In the genomic region with DNA sequence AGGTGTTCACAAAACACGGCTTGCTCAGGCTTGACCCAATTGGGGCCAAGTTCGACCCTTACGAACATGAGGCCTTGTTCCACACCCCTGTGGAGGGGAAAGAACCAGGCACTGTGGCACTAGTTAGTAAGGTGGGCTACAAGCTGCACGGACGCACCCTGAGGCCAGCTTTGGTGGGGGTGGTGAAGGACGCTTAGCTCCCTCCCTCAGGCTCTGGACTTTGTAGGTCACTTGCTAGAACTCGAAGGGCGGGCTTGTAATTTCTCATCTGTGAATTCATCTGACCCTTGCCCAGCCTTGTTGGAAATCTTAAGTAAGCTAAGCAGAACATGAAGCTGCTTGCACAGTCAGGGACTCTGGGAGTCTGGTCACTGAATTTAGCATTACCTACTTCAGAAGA, we compare ENCODE assay signal across 27 mouse cellular contexts. TPM values are rescaled to one million over a fixed set of nuclear protein-coding genes. Genes with fewer than 3 reads are reported as not detected.
DNase-seq lines count a peak whose midpoint lies in the region; ATAC-seq and TF ChIP-seq lines count a peak whose summit lies in the region.
"Had no signal": no experiment of that assay in that cellular context is flagged by ENCODE, and none has a peak within 500 bp of the region (broad histone marks: within the 10 kb centered on the region; RNA-seq: fewer than 3 reads in every experiment).

No protein-coding gene starts in this region.

- DNase-seq in kidney, adult 2 months: peak; percentile 88
- DNase-seq in kidney, postnatal 14 days: peak; percentile 67
- no peak for DNase-seq in midbrain, embryonic 10.5 days (ENCODE audit: low spot score)
- no peak for DNase-seq in spleen, postnatal 4 days (ENCODE audit: low spot score in 2 of 2)
- DNase-seq in thymus, postnatal 14 days: no peak
- DNase-seq: adrenal gland, adult 2 months; adrenal gland, postnatal 14 days; cerebellum, adult 11 months; cerebellum, adult 2 months; cerebellum, adult 9-11 months; cerebellum, postnatal 25 days; gastrocnemius, postnatal 25 days; heart, adult 18-20 months; heart, postnatal 10 days; heart, postnatal 36 days had no signal

- no peaks in the 10 kb centered on the region for H3K27me3 ChIP-seq in kidney, adult 2 months (replicated peaks; ENCODE audit: control insufficient read depth, insufficient read depth, low read length)
- H3K27me3 ChIP-seq in kidney, embryonic 15.5 days: no peaks in the 10 kb centered on the region
- no peaks in the 10 kb centered on the region for H3K27me3 ChIP-seq in kidney, embryonic 16.5 days (ENCODE audit: insufficient read depth, low read length)
- H3K27me3 ChIP-seq in myocyte (ENCODE audit: control insufficient read depth, insufficient read depth, insufficient read length): no peaks in the 10 kb centered on the region
- no peaks in the 10 kb centered on the region for H3K27me3 ChIP-seq in midbrain, embryonic 10.5 days (ENCODE audit: low read depth, poor library complexity, severe bottlenecking)
- H3K27me3 ChIP-seq: embryonic facial prominence, embryonic 12.5 days; embryonic facial prominence, embryonic 15.5 days; forebrain, embryonic 12.5 days; forebrain, embryonic 15.5 days; heart, embryonic 12.5 days; heart, embryonic 15.5 days had no signal

- no peaks in the 10 kb centered on the region for H3K9me3 ChIP-seq in kidney, embryonic 15.5 days (replicated peaks)
- no peaks in the 10 kb centered on the region for H3K9me3 ChIP-seq in kidney, embryonic 16.5 days (ENCODE audit: low read length)
- no peaks in the 10 kb centered on the region for H3K9me3 ChIP-seq in midbrain, embryonic 10.5 days (replicated peaks)
- H3K9me3 ChIP-seq: embryonic facial prominence, embryonic 12.5 days; embryonic facial prominence, embryonic 15.5 days; forebrain, embryonic 12.5 days; forebrain, embryonic 15.5 days; heart, embryonic 12.5 days; heart, embryonic 15.5 days; hindbrain, embryonic 10.5 days had no signal

- H3K27ac ChIP-seq in kidney, adult 2 months (ENCODE audit: insufficient read depth, low read depth, low read length): peak overlapping the region; percentile 76
- no peak overlapping the region for H3K27ac ChIP-seq in kidney, embryonic 15.5 days
- no peak overlapping the region for H3K27ac ChIP-seq in kidney, embryonic 16.5 days (ENCODE audit: low read length)
- no peak overlapping the region for H3K27ac ChIP-seq in midbrain, embryonic 10.5 days (replicated peaks)
- H3K27ac ChIP-seq: embryonic facial prominence, embryonic 12.5 days; embryonic facial prominence, embryonic 15.5 days; forebrain, embryonic 12.5 days; forebrain, embryonic 15.5 days; heart, embryonic 15.5 days; hindbrain, embryonic 10.5 days had no signal

- no peak overlapping the region for H3K4me3 ChIP-seq in kidney, adult 2 months (ENCODE audit: insufficient read depth, low read depth, low read length)
- no peak overlapping the region for H3K4me3 ChIP-seq in kidney, embryonic 15.5 days (replicated peaks)
- H3K4me3 ChIP-seq in kidney, embryonic 16.5 days (ENCODE audit: low read length): no peak overlapping the region
- H3K4me3 ChIP-seq in myocyte: no peak overlapping the region
- no peak overlapping the region for H3K4me3 ChIP-seq in midbrain, embryonic 10.5 days
- H3K4me3 ChIP-seq: embryonic facial prominence, embryonic 12.5 days; embryonic facial prominence, embryonic 15.5 days; erythroblast, embryonic 14.5 days; forebrain, embryonic 12.5 days; forebrain, embryonic 15.5 days; heart, embryonic 12.5 days; heart, embryonic 15.5 days; hindbrain, embryonic 10.5 days had no signal

- H3K4me1 ChIP-seq in kidney, adult 2 months (ENCODE audit: control insufficient read depth, insufficient read depth, low read length): peaks cover 40% of the 10 kb centered on the region
- peaks cover 8% of the 10 kb centered on the region for H3K4me1 ChIP-seq in kidney, embryonic 15.5 days
- peaks cover 3% of the 10 kb centered on the region for H3K4me1 ChIP-seq in kidney, embryonic 16.5 days (ENCODE audit: insufficient read depth, low read length)
- H3K4me1 ChIP-seq in midbrain, embryonic 10.5 days: peaks cover 8% of the 10 kb centered on the region

- no peak overlapping the region for H3K9ac ChIP-seq in kidney, embryonic 15.5 days
- H3K9ac ChIP-seq in kidney, embryonic 16.5 days (replicated peaks; ENCODE audit: low read length): no peak overlapping the region
- H3K9ac ChIP-seq: embryonic facial prominence, embryonic 12.5 days; embryonic facial prominence, embryonic 15.5 days; forebrain, embryonic 12.5 days; forebrain, embryonic 15.5 days; heart, embryonic 12.5 days; heart, embryonic 15.5 days had no signal

- H3K79me2 ChIP-seq in myocyte (ENCODE audit: control insufficient read depth, insufficient read depth): peaks cover 29% of the 10 kb centered on the region

- peaks cover 12% of the 10 kb centered on the region; the same call in 1 of the 2 replicates for H3K36me3 ChIP-seq in kidney, adult 2 months (ENCODE audit: control insufficient read depth, insufficient read depth, low read length)
- H3K36me3 ChIP-seq in kidney, embryonic 15.5 days: peaks cover 80% of the 10 kb centered on the region
- peaks cover 50% of the 10 kb centered on the region for H3K36me3 ChIP-seq in kidney, embryonic 16.5 days (ENCODE audit: insufficient read depth, low read length)
- peaks cover 44% of the 10 kb centered on the region for H3K36me3 ChIP-seq in myocyte (ENCODE audit: control insufficient read depth, insufficient read depth)
- peaks cover 86% of the 10 kb centered on the region for H3K36me3 ChIP-seq in midbrain, embryonic 10.5 days

- no peak for ATAC-seq in kidney, embryonic 15.5 days (replicated peaks; ENCODE audit: low FRiP score)
- ATAC-seq in kidney, embryonic 16.5 days (ENCODE audit: low FRiP score, low TSS enrichment): peak; percentile 54; the same call in 1 of the 2 replicates
- ATAC-seq: CD4-positive, CD25-positive, alpha-beta regulatory T cell, adult 4 months; forebrain, embryonic 15.5 days had no signal

- TF ChIP-seq CTCF in kidney, adult 2 months (conservative IDR thresholded peaks at IDR 0.05; ENCODE audit: insufficient read depth, insufficient read length, low read depth, low read length): no peak

- TF ChIP-seq POLR2A in kidney, adult 2 months (IDR thresholded peaks at IDR 0.05; ENCODE audit: low read depth, low read length): no peak
- no peak for TF ChIP-seq POLR2A in myocyte (IDR thresholded peaks at IDR 0.05; ENCODE audit: insufficient read length, low read depth)

- no peak overlapping the region for H3ac ChIP-seq in myocyte (ENCODE audit: control insufficient read depth, insufficient read length)

- no peak overlapping the region for H3K4me2 ChIP-seq in kidney, embryonic 15.5 days
- H3K4me2 ChIP-seq in kidney, embryonic 16.5 days (replicated peaks; ENCODE audit: low read depth, low read length): no peak overlapping the region
- H3K4me2 ChIP-seq in myocyte (ENCODE audit: low read depth): no peak overlapping the region
- H3K4me2 ChIP-seq: embryonic facial prominence, embryonic 12.5 days; embryonic facial prominence, embryonic 15.5 days; forebrain, embryonic 12.5 days; forebrain, embryonic 15.5 days; heart, embryonic 12.5 days; heart, embryonic 15.5 days had no signal

- 64% methylated on average over 8 of the region's 8 CpGs for WGBS in kidney, adult 2 months
- 92% methylated on average over 8 of the region's 8 CpGs for WGBS in kidney, embryonic 15.5 days
- 93% methylated on average over 8 of the region's 8 CpGs for WGBS in kidney, embryonic 16.5 days
- 92% methylated on average over 8 of the region's 8 CpGs for WGBS in midbrain, embryonic 10.5 days

TF ChIP-seq in myocyte, 11 proteins besides CTCF, POLR2A, EP300 and RAD21:
- TF ChIP-seq CEBPB (IDR thresholded peaks at IDR 0.05; ENCODE audit: insufficient read depth, poor library complexity, severe bottlenecking) (no peak), POLR2AphosphoS2 (IDR thresholded peaks at IDR 0.05; ENCODE audit: insufficient read length, low read depth) (peak; percentile 33)

RNA-seq across cellular contexts. Expression of gene Grpel1, which starts 6.4 kb away (rescaled TPM):
- 30.5 and 38.4 TPM in 2 replicates for polyA plus RNA-seq in kidney, adult 2 months (2012; rRNA removed)
- 56.0 and 56.1 TPM in 2 replicates for polyA plus RNA-seq in kidney, embryonic 15.5 days (2015; fragmentation: Nextera tagmentation; extraction: Ambion mirVana)
- 62.9 and 66.4 TPM in 2 replicates for polyA plus RNA-seq in kidney, embryonic 16.5 days (2015; fragmentation: Nextera tagmentation; extraction: Ambion mirVana)
- polyA plus RNA-seq in myocyte (2012; fragmentation: generic; extraction: Trizol): 46.3 TPM
- polyA plus RNA-seq in midbrain, embryonic 10.5 days (2016; fragmentation: Nextera tagmentation; extraction: Ambion mirVana): 57.4 and 63.7 TPM in 2 replicates

RNA-seq across cellular contexts. Expression of gene Tada2b, which starts 12.9 kb away (rescaled TPM):
- 17.0 and 18.7 TPM in 2 replicates for polyA plus RNA-seq in kidney, adult 2 months (2012; rRNA removed)
- 1.8 and 2.1 TPM in 2 replicates for polyA plus RNA-seq in kidney, embryonic 15.5 days (2015; fragmentation: Nextera tagmentation; extraction: Ambion mirVana)
- 2.0 and 2.2 TPM in 2 replicates for polyA plus RNA-seq in kidney, embryonic 16.5 days (2015; fragmentation: Nextera tagmentation; extraction: Ambion mirVana)
- polyA plus RNA-seq in myocyte (2012; fragmentation: generic; extraction: Trizol): 7.2 TPM
- 2.0 and 2.3 TPM in 2 replicates for polyA plus RNA-seq in midbrain, embryonic 10.5 days (2016; fragmentation: Nextera tagmentation; extraction: Ambion mirVana)

RNA-seq across cellular contexts. Expression of gene Ccdc96, which starts 13.2 kb away (rescaled TPM):
- 0.26 and 0.28 TPM in 2 replicates for polyA plus RNA-seq in kidney, adult 2 months (2012; rRNA removed)
- polyA plus RNA-seq in kidney, embryonic 15.5 days (2015; fragmentation: Nextera tagmentation; extraction: Ambion mirVana): 0.66 and 0.90 TPM in 2 replicates
- polyA plus RNA-seq in kidney, embryonic 16.5 days (2015; fragmentation: Nextera tagmentation; extraction: Ambion mirVana): 0.76 and 0.81 TPM in 2 replicates
- polyA plus RNA-seq in myocyte (2012; fragmentation: generic; extraction: Trizol): 0.38 TPM
- polyA plus RNA-seq in midbrain, embryonic 10.5 days (2016; fragmentation: Nextera tagmentation; extraction: Ambion mirVana): 4.3 and 5.0 TPM in 2 replicates
- polyA plus RNA-seq: adrenal gland, adult 2 months; CD4-positive, CD25-positive, alpha-beta regulatory T cell, adult 4 months had no signal

Comparison
In these comparisons a context has a peak if more than half of its experiments do, and no peak if none do; other contexts are left out.
1. DNase-seq: peak in kidney, adult 2 months (single experiment) and kidney, postnatal 14 days (single experiment); none in midbrain, embryonic 10.5 days (single experiment), spleen, postnatal 4 days (0 of 2) and thymus, postnatal 14 days (single experiment).